Mouse (Mus musculus): ENCODE measurements around the gene Ttc25. TPM values are rescaled to one million over a fixed set of nuclear protein-coding genes. Genes with fewer than 3 reads are reported as not detected.

Ttc25 gene
- polyA plus RNA-seq, 2 experiments: 0.14 to 0.55 TPM

- peak overlapping the region; percentile 83; the same call in 1 of the 2 replicates for H3K4me3 ChIP-seq (replicated peaks; ENCODE audit: low read length)
- H3K4me1 ChIP-seq (ENCODE audit: control insufficient read depth, insufficient read depth, low read length): peaks cover 20% of the 10 kb centered on the region
- no peak overlapping the region for H3K9ac ChIP-seq (ENCODE audit: low read depth, low read length, severe bottlenecking)
- TF ChIP-seq POLR2A (IDR thresholded peaks at IDR 0.05; ENCODE audit: borderline replicate concordance, extremely low read depth, insufficient read depth, insufficient read length): no peak
- DNase-seq (ENCODE audit: low spot score) (no peak), ATAC-seq (ENCODE audit: low FRiP score, low read depth) (no peak)
- peak overlapping the region; percentile 88 for H3K4me2 ChIP-seq (replicated peaks; ENCODE audit: low read depth, low read length, severe bottlenecking)
- 53% methylated on average over 11 of the region's 11 CpGs for WGBS
- no peak overlapping the region for H3K27ac ChIP-seq (replicated peaks; ENCODE audit: low read depth, low read length)
- H3K9me3 ChIP-seq (ENCODE audit: control insufficient read depth, low read length): no peaks in the 10 kb centered on the region
- H3K36me3 ChIP-seq (ENCODE audit: control insufficient read depth, insufficient read depth, low read length): peaks cover 38% of the 10 kb centered on the region
- no peaks in the 10 kb centered on the region for H3K27me3 ChIP-seq (ENCODE audit: control insufficient read depth, insufficient read depth, low read length)
Measured at GRCm38 (mm10) chr11:100524987-100525630, 20.3 kb upstream of the Ttc25 start.

- WGBS: 11% methylated on average over 15 of the region's 15 CpGs
- ATAC-seq (ENCODE audit: low FRiP score, low read depth) (no peak), DNase-seq (ENCODE audit: low spot score) (no peak)
- Histone ChIP-seq H3K27ac (replicated peaks; ENCODE audit: low read depth, low read length) (no peak overlapping the region), H3K9ac (ENCODE audit: low read depth, low read length, severe bottlenecking) (peak overlapping the region; percentile 83), H3K36me3 (ENCODE audit: control insufficient read depth, insufficient read depth, low read length) (peaks cover 27% of the 10 kb centered on the region), H3K4me2 (replicated peaks; ENCODE audit: low read depth, low read length, severe bottlenecking) (peak overlapping the region; percentile 88), H3K9me3 (ENCODE audit: control insufficient read depth, low read length) (no peaks in the 10 kb centered on the region), H3K27me3 (ENCODE audit: control insufficient read depth, insufficient read depth, low read length) (no peaks in the 10 kb centered on the region), H3K4me3 (replicated peaks; ENCODE audit: low read length) (peak overlapping the region; percentile 83), H3K4me1 (ENCODE audit: control insufficient read depth, insufficient read depth, low read length) (peaks cover 20% of the 10 kb centered on the region)
- TF ChIP-seq POLR2A (IDR thresholded peaks at IDR 0.05; ENCODE audit: borderline replicate concordance, extremely low read depth, insufficient read depth, insufficient read length): no peak
Measured at GRCm38 (mm10) chr11:100526052-100526816, 19.2 kb upstream of the Ttc25 start.

- peak overlapping the region; percentile 83 for H3K4me3 ChIP-seq (replicated peaks; ENCODE audit: low read length)
- WGBS: under 1% methylated on average over 26 of the region's 26 CpGs
- H3K4me2 ChIP-seq (replicated peaks; ENCODE audit: low read depth, low read length, severe bottlenecking): peak overlapping the region; percentile 88
- DNase-seq (ENCODE audit: low spot score) (peak; percentile 40), ATAC-seq (ENCODE audit: low FRiP score, low read depth) (peak; percentile 16)
- H3K36me3 ChIP-seq (ENCODE audit: control insufficient read depth, insufficient read depth, low read length): peaks cover 19% of the 10 kb centered on the region
- H3K9ac ChIP-seq (ENCODE audit: low read depth, low read length, severe bottlenecking): peak overlapping the region; percentile 83
- H3K27me3 ChIP-seq (ENCODE audit: control insufficient read depth, insufficient read depth, low read length): no peaks in the 10 kb centered on the region
- peaks cover 20% of the 10 kb centered on the region for H3K4me1 ChIP-seq (ENCODE audit: control insufficient read depth, insufficient read depth, low read length)
- H3K9me3 ChIP-seq (ENCODE audit: control insufficient read depth, low read length): no peaks in the 10 kb centered on the region
- peak overlapping the region; percentile 88 for H3K27ac ChIP-seq (replicated peaks; ENCODE audit: low read depth, low read length)
- TF ChIP-seq POLR2A (IDR thresholded peaks at IDR 0.05; ENCODE audit: borderline replicate concordance, extremely low read depth, insufficient read depth, insufficient read length): no peak
Measured at GRCm38 (mm10) chr11:100527066-100527457, 18.3 kb upstream of the Ttc25 start.

- Histone ChIP-seq H3K4me2 (replicated peaks; ENCODE audit: low read depth, low read length, severe bottlenecking) (peak within 1 kb of the TSS; percentile 89), H3K9me3 (ENCODE audit: control insufficient read depth, low read length) (no peaks in the 10 kb centered on the region), H3K27me3 (ENCODE audit: control insufficient read depth, insufficient read depth, low read length) (no peaks in the 10 kb centered on the region), H3K4me1 (ENCODE audit: control insufficient read depth, insufficient read depth, low read length) (peaks cover 20% of the 10 kb centered on the region), H3K9ac (ENCODE audit: low read depth, low read length, severe bottlenecking) (peak within 1 kb of the TSS; percentile 83), H3K27ac (replicated peaks; ENCODE audit: low read depth, low read length) (peak within 1 kb of the TSS; percentile 88), H3K4me3 (replicated peaks; ENCODE audit: low read length) (peak within 1 kb of the TSS; percentile 83), H3K36me3 (ENCODE audit: control insufficient read depth, insufficient read depth, low read length) (peaks cover 12% of the 10 kb centered on the region)
- under 1% methylated on average over 49 of the region's 54 CpGs for WGBS
- peak; percentile 99 for DNase-seq (ENCODE audit: low spot score)
- peak; percentile 98 for ATAC-seq (ENCODE audit: low FRiP score, low read depth)
- peak; percentile 96; the same call in 1 of the 2 replicates for TF ChIP-seq POLR2A (IDR thresholded peaks at IDR 0.05; ENCODE audit: borderline replicate concordance, extremely low read depth, insufficient read depth, insufficient read length)
Measured at GRCm38 (mm10) chr11:100527458-100528374, 17.7 kb upstream of the Ttc25 start, which contains the start of gene Acly. Gene Acly, minus strand, starts transcription at chr11:100528000.
